In genomic region chr2:92234768-92235332, GRCm38 (mm10) we compare ENCODE assay signal across 13 mouse cellular contexts.
"Had no signal": no experiment of that assay in that cellular context is flagged by ENCODE, and none has a peak within 500 bp of the region (broad histone marks: within the 10 kb centered on the region; RNA-seq: fewer than 3 reads in every experiment).

No protein-coding gene starts in this region.

- ATAC-seq: lung, postnatal 0 days; midbrain, embryonic 15.5 days had no signal

- H3K4me3 ChIP-seq: left cerebral cortex, adult 2 months; limb, embryonic 10.5 days; liver, embryonic 15.5 days; midbrain, embryonic 15.5 days; neural tube, embryonic 15.5 days had no signal

- H3K9ac ChIP-seq: liver, embryonic 15.5 days; midbrain, embryonic 15.5 days; neural tube, embryonic 15.5 days had no signal

- H3K4me1 ChIP-seq: limb, embryonic 10.5 days; liver, embryonic 15.5 days; midbrain, embryonic 15.5 days; neural tube, embryonic 15.5 days had no signal

- H3K27me3 ChIP-seq: liver, embryonic 15.5 days; midbrain, embryonic 15.5 days; neural tube, embryonic 15.5 days had no signal

- H3K9me3 ChIP-seq: limb, embryonic 10.5 days; liver, embryonic 15.5 days; midbrain, embryonic 15.5 days; neural tube, embryonic 15.5 days had no signal

- H3K4me2 ChIP-seq: liver, embryonic 11.5 days; liver, embryonic 15.5 days; midbrain, embryonic 15.5 days; neural tube, embryonic 15.5 days had no signal

- H3K27ac ChIP-seq: left cerebral cortex, adult 2 months; limb, embryonic 10.5 days; liver, embryonic 15.5 days; midbrain, embryonic 15.5 days; neural tube, embryonic 15.5 days had no signal

- DNase-seq: kidney, postnatal 10 days; kidney, postnatal 4 days; lung, adult 2 months; lung, postnatal 36 days; thymus, adult 2 months; thymus, postnatal 25 days had no signal
